Mouse (Mus musculus) heart, postnatal 36 days (tissue): ENCODE measurements at regions not wholly inside any gene's neighbourhood (a gene's known extent, or its start where the extent isn't known, plus 50 kb on each side); places are given as distances from the start of the nearest gene placed in this dataset.

Source experiments
- DNase-seq, 2 experiments: peaks; one replicate each; pipeline ENCODE4 v3.0.0; 2021 to 2022
- intact Hi-C: fragments of 180-260 bp; cut with DNase I; formaldehyde crosslinking; loops from one replicate; pipeline ENCODE4 v1.15.1; 2025

DNA sequence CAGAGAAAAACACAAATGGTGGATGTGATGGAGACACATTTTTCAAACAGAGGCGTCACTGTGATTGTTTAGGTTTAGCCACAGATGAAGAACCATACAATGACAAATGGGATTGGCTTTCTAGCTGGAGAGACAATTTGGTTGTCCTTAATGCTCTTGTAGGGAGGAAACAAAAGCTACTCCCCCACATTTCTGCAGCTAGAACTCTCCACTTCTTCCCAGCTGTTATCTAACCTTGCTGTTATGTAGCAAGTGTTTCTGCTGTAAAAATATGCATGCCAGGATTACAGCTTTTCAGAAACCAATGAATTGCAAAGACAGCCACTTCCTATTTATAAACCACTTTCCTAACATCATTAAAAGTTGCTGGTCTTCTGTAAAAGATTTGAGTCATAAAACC, 309.2 kb upstream of the Etaa1 start:
- intact Hi-C loops = no loop called here
- no peak for DNase-seq

DNA sequence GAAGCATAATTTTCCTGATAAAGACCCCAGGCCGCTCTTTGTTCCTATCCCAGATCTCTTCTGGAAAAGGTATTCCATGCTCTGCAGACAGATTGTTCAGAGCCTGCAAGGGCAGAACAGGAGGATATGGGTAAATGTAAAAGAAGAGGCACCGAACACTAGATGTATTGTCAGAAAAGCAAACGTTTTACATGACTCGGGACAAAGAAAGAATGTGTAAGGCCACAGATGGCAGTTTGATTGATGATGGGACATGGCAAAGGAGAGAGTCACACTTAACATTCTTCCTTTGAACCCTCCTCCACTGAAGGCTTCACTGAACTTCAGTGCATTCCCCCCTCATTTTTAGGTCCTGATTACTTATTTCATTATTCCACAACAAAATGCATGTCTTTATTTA, 295.6 kb upstream of the Etaa1 start:
- intact Hi-C loops = no loop called here
- no peak for DNase-seq

DNA sequence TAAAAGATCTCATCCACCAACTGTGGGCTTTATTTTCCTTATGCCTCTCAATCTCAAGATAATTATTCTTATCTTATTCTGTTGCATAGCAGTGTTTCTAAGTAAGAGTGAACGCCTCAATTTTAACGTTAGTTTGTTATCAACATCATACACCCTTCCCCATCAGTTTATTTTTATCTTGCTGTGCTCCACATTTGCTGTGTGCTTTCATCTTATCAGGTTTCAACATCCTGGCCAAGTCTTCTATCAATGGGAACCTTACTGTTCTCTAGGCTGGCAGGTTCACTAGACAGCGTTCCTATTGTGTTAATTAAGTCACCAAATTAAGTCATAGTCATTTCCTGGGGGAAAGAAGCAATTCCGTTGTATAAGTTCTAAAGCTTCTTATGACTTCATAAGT, 263.1 kb upstream of the Etaa1 start:
- intact Hi-C loops = no loop called here
- DNase-seq = no peak

DNA sequence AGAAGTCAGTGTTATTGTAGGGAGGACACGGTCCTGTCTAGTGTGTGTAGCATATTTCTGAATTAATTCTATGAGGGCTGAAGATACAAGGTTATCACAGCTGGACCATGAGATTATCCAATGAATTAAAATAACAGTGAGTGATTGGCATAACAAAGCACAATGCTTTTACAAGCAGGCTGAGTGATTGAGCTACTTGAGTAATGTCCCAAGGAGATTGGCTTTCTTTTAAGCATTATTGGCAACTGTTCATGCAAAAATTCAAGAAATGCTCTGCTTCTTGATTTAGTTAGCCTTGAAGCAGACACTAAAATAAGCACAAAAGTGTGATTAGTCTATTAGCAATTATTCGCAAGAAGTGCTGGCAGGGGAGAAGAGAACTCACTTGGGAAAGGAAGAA, 219.4 kb upstream of the Etaa1 start:
- intact Hi-C loops = no loop called here
- DNase-seq = no peak

DNA sequence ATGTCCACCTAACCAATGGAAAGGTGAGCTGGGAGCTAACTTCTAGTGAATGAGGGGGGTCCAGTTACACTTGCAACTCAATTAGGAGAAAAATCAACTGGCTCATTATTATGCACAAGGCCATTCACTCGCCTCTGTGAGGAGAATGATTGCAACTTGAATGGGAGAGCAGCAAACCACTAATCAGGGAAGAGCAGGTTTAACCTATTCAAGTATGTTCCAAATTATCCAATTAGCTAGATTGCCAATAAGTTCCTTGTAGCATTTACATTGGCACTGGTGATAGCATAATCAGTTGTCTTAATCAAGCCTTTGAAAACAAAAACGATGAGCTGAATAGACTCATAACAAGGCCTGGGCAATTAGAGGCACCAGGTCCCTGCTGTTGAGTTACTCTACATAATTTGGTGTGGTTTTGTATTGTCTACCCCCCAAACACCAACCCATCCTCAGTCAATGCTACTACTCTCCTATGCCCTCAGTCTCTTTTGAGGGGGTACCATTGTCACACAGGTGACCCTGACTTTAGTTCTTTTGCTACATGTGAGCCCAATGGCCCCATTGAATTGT, 217.6 kb upstream of the Etaa1 start:
- intact Hi-C loops = no loop called here
- DNase-seq = no peak

DNA sequence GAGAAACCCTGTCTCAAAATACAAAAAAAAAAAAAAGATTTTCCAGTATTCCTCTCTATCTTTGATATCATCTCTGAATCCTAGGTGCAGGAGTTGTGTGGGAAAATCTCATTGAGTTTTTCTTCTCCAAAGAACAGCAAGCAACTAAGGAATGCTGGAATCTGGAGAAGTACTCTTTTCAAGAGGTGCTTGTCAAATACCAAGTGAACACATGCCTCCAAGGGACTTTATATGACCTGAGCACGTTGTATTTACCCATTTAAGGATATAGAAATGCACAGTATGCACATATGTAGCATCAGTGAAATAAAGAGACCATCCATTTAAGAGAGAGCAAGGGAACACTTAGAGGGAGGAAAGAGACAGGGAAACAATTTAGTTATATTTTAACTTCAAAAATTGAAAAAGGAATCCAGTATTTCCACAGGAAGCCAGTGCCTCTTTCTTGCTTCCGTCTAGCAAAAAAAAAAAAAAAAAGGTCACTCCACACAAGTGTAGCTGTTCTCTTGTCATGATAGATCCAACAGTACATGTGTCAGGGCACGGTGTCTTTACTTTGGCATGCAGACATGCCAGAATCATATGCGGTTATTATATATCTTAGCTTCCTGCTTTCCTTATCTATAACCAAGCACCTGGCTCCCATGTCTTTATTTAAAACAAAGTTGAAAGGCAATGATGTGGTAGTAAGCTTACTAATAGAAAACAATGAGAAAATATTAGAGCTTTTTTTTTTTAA, 212.1 kb upstream of the Etaa1 start:
- no peak for DNase-seq
- intact Hi-C loops = no loop called here

DNA sequence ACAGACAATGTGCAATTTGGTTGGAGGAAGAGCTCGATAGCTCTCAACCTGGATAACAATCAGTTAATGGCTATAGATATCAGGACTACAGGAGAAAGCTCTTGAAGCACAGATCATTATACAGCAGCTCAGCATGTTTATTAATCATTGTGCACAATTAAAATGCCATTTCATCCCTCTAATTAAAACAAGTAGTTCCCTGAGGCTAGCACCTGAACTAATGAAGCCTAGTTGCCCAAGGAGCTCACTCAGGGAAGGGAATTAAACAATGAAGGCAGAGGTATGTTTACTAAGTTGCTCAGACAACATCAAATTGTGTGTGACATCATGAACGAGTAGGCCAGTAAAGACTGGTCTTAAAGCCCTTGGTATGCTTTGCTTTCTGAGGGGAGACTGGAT, 210.3 kb upstream of the Etaa1 start:
- intact Hi-C loops = no loop called here
- DNase-seq = no peak

DNA sequence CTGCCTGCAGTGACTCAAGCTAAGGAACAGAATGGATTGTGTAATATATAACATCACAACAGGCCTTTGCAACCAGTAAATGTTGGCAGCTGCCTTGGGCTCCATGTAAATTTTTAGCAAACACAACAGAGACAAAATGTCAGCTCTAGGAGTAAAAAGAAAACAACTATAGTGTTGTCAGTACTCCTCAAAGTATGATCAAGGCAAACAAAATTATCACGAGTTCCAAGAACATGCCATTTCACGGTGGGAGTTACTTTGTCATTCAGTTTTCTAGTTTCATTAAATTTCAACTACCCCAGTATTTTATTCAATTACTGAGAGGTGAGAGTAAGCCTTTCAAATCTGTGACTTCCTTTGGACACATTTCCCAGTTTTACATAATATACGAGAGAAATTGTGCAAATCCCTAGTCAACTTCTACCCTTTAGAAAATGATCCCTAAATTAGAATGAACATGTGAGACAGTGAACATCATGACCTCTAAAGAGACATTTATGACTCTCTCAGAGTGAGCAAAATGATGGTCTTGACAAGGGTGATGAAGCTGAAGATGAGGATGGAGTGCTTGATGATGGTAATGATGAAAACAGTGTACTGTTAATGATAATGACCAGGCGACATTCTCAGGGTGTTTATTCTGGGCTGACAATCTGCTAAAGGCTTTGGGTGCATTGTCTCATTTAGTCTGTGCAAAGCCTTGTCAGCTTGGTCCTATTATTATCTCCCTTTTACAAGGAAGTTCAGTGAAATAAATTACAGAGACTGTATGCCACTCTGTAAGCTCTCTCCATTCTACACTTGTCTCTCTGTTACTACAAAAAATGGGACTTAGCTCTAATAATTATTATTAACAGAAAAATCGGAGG, 209.7 kb upstream of the Etaa1 start:
- DNase-seq = no peak

DNA sequence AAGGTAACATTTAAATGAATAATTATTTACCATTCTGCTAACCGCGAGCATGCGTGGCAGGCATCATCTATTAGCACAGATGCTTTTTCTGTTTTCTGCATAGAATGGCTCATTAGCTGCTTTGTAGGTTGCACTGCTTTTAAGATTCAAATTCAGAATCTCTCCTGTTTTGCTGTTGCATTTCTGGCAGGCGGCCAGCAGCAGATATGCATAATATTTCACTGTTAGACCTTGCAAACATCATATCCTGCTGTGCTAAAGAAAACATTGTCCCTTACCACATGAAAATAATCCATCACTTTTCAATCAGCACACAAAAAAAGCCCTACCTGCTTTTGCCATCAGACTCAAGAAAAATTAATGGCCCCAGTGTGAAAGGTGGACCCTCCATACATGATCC, 202.8 kb upstream of the Etaa1 start:
- DNase-seq = no peak
- intact Hi-C loops = loop anchor here (10.0 kb wide), 2 partner anchors 472 to 872 kb away; no protein-coding TSS in a partner anchor

More for the DNA sequence above, 209.7 kb upstream of the Etaa1 start:
- intact Hi-C loops = no loop called here

DNA sequence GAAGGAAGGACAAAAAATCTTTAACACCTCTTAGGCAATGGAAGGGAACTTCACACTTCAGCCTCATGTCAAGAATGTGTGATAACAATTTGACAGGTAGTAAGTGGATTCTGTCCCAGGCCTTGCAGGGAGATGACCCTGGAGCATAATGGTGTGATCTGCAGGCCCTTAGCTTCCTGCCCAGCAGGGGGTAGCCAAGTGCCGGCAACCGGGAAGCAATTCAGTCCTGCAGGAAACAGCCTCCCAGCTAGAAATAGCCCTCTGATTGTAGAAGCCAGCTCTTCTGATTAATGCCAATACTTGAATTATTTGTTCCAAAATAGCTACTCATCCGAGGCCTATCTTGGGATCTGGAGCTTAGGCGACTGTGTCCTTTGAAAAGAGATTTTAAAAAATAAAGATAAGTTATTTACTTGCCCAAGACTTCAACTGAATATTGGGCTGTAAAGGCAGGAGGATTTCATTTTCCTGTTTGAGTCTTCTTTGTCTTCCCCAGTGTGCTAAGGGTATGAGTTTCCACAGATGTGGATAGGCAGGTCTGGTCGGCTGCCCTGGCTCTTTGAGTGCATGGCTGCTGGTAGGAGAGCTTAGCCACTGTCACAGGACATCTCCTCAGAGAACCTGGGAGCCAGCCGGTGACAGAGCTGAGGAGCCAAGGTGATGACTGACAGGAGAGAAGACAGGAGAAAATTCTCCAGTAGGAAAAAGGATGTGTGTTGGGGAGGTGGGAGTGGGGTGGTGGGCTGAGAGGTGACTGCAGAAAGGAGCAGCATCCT, 198.3 kb upstream of the Etaa1 start:
- DNase-seq = peak; percentile 57 to 63
- intact Hi-C loops = loop anchor here (2.0 to 10.0 kb wide), 5 partner anchors 467 to 1609 kb away; no protein-coding TSS in a partner anchor

DNA sequence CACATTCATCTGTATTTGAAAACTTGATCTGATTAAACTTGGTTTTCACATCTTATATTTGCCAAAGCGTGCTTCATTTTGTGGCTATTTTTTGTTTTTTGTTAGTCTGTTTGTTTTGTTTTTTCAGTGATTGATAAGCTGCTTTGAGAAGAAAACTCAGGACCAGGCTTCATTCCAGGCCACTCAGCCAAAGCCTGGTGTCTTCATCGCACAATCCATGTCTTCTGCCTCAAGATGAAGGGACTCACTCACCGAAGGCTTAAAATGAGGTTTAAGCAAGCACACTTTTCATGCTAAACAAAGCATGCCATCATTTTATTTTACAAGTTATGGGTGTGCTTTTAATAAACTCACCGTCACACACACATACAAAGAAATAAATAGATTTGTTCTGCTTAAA, 197.7 kb upstream of the Etaa1 start:
- no peak for DNase-seq
- intact Hi-C loops = loop anchor here (5.0 to 10.0 kb wide), 4 partner anchors 467 to 871 kb away; no protein-coding TSS in a partner anchor

DNA sequence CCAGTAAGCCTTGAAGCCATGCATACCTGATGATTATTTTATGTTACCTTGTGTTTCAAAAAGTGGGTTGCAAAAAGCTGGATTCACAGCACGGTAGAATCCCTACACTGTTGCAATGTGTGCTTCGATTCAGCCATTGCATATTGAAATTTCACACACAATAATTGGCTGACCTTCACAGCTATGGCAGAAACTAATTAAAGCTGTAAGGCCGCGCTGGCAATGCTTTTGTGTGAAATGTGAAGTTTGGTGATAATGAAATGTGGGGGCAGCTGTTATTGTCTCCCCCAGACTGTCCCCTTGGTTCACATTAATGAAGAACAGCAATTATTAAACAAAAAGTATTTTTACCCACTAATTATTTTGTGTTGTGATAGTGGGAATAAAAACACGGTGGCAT, 173.8 kb upstream of the Etaa1 start:
- DNase-seq = no peak
- intact Hi-C loops = no loop called here

DNA sequence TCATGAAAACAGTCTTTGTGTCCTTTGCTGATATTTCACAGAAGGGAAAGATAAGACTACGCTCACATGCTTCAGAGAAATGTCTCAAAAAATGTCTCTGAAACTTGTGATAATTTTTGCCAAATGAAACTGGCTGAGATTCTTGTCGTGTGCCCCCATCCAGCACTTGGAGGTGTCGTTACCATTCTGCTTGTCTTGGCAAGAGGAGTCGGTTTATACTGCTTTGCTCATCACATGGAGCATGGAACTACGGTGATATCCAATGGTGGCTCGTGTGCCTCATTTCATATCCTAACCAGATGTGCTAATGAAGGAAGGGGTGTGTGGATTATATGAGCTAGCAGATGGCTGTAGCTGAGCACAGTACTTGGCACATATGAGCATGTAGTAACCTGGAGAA, 169.4 kb upstream of the Etaa1 start:
- DNase-seq = peak; percentile 6 to 8
- intact Hi-C loops = no loop called here

DNA sequence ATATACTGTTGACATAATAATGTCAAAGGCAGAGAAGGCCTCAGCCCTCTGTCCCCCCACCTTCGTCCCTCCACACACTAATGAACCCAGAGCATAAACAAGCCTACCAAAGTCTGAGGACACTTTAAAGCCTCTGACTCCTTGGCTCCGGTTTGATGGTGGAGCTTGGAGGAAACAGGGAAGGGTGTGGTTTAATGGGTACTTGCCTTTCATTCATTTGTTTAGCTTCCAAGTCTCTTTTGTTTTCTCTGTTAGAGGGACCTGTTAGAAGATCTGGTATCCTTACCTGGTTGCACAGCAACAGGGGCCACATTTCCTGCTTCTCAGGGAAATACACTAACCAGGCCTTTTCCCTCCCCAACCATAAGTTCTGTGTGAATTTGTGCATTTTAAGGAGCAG, 168.9 kb upstream of the Etaa1 start:
- DNase-seq = no peak
- intact Hi-C loops = no loop called here

DNA sequence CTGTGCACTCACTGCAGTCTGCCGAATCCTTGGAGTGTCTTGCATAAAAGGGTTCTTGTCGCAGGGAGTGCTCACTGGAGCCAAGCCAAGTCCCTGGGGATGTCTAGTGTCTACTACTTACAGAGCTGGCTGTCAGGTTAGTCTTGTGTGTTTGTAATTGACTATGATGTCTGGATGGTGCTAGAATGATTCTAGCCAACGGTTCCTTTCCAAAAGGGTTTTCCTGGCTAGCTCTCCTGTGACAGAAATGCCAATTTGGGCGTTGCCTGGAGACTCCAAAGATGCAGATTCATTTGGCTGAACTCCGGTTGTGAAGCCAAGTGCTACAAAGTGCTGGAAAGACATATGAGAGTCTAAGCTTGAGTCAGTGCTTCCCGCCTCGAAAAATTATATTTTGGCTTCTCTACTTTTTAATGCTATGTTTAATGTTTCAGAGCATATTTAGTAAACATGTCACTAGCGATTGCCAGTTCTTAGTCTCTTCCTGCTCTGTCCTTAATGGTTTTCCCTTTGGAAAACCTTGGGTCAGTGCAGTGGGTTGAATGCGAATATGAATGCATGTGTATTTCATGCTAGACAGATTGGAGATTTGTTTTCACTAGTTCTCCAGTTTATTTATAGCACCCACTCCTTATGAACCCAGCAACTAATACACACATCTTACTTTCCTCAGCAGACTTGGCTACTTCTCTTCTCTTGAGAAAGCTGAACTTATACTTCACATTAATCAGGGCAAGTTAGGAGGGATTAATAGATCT, 162.2 kb upstream of the Etaa1 start:
- peak; percentile 38 to 47 for DNase-seq
- intact Hi-C loops = no loop called here

DNA sequence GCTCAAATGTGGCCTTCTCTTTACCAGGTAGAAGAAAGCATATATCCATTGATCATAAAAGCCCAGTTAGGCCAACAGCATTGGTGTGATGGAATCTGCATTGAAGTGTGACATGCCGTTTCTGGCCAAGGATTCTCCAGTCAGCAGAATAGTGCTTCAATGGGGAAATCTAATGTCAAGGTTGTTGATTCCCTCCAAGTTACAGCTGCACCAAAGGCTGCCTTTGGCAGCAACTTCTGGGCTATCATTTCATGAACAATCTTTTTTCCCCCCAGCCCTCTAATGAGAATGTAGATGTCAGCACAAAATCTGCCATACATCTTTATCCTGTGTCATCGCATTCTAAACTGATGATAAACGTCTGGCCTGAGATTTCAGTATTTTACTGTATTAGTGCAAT, 149.2 kb upstream of the Etaa1 start:
- intact Hi-C loops = no loop called here
- no peak for DNase-seq

DNA sequence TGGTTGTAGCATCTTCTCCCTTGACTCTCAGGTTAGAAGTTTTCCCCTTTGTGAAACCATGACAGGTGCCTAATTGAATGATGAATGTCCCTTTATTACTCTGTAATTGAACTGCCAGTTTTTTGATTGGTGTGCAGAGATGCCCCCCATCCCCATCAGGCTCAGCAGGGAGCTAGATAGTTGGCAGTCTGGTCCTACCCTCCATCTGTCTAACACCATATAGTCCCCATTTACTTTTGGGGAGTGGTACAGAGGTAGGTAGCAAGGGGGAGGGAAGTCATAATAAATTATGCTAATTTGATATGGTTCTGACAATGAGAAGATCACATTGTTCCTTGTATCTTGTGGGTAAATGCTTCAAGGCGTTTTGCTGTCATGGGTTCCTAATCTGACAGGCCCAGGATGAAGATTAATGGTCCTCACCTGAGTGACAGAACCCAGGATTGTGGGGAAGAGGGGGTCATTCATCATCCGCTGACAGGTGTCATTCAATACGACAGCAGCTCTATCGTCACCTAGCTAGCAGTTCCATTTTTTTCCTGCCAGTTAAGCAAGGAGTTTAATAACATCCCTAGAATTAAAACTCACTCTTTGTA, 122.3 kb upstream of the Etaa1 start:
- DNase-seq = no peak
- intact Hi-C loops = no loop called here

DNA sequence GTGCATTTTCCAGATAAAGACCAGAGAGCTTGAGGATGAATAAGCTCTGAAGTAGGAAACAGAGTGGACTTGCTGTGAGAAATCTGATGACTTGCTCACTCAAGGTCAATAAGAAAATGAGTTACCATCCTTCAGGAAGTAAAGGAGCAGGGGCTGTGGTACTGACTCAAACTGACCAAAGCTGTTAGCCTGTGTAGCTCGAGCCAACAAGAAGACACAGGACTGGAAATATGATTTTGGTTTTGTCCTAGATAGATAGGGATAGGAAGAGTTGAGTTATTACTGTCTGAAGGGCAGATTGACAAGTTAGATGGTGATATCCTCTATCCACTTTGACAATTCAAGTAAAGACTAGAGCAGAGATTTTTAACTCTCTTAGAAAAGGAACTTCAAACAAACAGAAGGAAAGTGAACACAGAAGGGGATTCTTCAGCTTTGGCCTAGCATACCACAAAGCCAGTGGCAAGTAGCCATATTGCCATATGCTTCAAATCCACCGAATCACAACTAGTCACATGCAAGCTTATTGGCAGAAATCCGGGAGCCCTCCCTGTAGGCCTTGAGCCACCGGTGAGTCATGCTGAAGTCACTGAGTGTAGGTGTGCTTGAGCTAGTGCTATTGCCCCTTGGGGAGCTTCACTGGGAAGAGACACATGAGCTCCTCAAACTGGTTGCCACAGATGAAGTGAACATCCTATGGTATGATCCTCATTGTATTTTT, 117.1 kb upstream of the Etaa1 start:
- intact Hi-C loops = no loop called here
- DNase-seq = peak; percentile 4 to 5

DNA sequence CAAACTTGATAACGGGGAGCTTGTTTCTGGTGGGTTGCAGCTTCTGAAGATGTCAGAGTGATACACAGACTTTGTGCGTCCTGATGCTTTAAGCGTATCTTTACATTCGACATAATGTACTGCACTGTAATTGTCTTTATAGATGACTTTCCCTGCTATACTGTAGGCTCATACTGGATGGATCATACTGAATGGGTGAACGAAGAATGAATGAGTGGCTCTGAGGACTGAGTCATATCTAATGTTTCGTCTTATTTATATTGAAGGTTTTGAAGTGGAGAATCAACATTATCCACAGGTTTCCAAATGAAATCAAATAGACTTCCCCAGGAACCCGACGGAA, 116.3 kb upstream of the Etaa1 start:
- DNase-seq = no peak
- intact Hi-C loops = no loop called here
